Mouse (Mus musculus) thymus, adult 2 months (tissue): ENCODE measurements around the gene Tnfsf9. TPM values are rescaled to one million over a fixed set of nuclear protein-coding genes. Genes with fewer than 3 reads are reported as not detected.

ENCODE experiments used
- DNase-seq: peaks from one replicate; pipeline ENCODE4 v3.0.0; 2021
- H3K27ac ChIP-seq: fragments of 200-500 bp; 2 replicates; pipeline ENCODE4 v1.5.1; 2012; ENCODE audit warnings: low read length, control low read depth; ENCODE audit not compliant: control insufficient read depth, insufficient read depth
- H3K27me3 ChIP-seq: fragments of 200-500 bp; 2 replicates; pipeline ENCODE4 v1.6.1; 2012; ENCODE audit warnings: mild to moderate bottlenecking, low read length, moderate library complexity, mixed read lengths; ENCODE audit not compliant: control insufficient read depth, insufficient read depth
- H3K36me3 ChIP-seq: fragments of 200-500 bp; 2 replicates; pipeline ENCODE4 v1.6.1; 2012; ENCODE audit warnings: mild to moderate bottlenecking, low read length, moderate library complexity; ENCODE audit not compliant: control insufficient read depth, insufficient read depth
- H3K4me1 ChIP-seq: fragments of 200-500 bp; replicated peaks from 2 replicates; pipeline ENCODE4 v1.6.1; 2012; ENCODE audit warnings: low read length; ENCODE audit not compliant: control insufficient read depth, insufficient read depth
- H3K4me3 ChIP-seq: fragments of 200-500 bp; 2 replicates; pipeline ENCODE4 v1.5.1; 2012; ENCODE audit warnings: mild to moderate bottlenecking, low read length, control low read depth, moderate library complexity; ENCODE audit not compliant: control insufficient read depth, insufficient read depth
- CTCF ChIP-seq: fragments of 200-500 bp; IDR thresholded peaks from 2 replicates; pipeline ENCODE4 v1.5.1; 2012; ENCODE audit warnings: mild to moderate bottlenecking, control low read depth, low read length, moderate library complexity, borderline replicate concordance; ENCODE audit not compliant: control insufficient read depth, poor library complexity, insufficient read depth; ENCODE audit errors: extremely low read depth
- POLR2A ChIP-seq: fragments of 200-500 bp; IDR thresholded peaks from 2 replicates; pipeline ENCODE4 v1.6.1; 2012; ENCODE audit warnings: mild to moderate bottlenecking, low read length, control low read depth, moderate library complexity; ENCODE audit not compliant: control insufficient read depth, poor library complexity, insufficient read depth; ENCODE audit errors: extremely low read depth
- WGBS: fragments of 180-500 bp; shearing (Covaris S2); methylation state at CpG from one replicate; pipeline ENCODE4 v1.1.7; 2018; 5-methylcytosine and 5-hydroxymethylcytosine counted together
- polyA plus RNA-seq: library from polyadenylated mRNA; depleted of rRNA; stranded (reverse); fragments of >200 nt; gene quantifications from 2 replicates; pipeline ENCODE4 v1.2.3, GENCODE M21; 2012

Gene Tnfsf9
- polyA plus RNA-seq, 1 experiment = 12.3 TPM

GRCm38 (mm10) chr17:57112768-57113474 is 7.8 kb downstream of the Tnfsf9 start:
- Histone ChIP-seq H3K36me3 (no peaks in the 10 kb centered on the region), H3K4me3 (no peak overlapping the region), H3K27ac (no peak overlapping the region), H3K4me1 (no peaks in the 10 kb centered on the region), H3K27me3 (no peaks in the 10 kb centered on the region)
- WGBS = 77% methylated on average over 10 of the region's 10 CpGs
- DNase-seq = no peak
- TF ChIP-seq CTCF = no peak
- no peak for TF ChIP-seq POLR2A

- 92% methylated on average over 2 of the region's 2 CpGs for WGBS
Observed at GRCm38 (mm10) chr17:57116801-57117200, 11.7 kb downstream of the Tnfsf9 start.

GRCm38 (mm10) chr17:57118524-57119349 is 13.6 kb downstream of the Tnfsf9 start:
- no peak for TF ChIP-seq POLR2A
- no peak for TF ChIP-seq CTCF
- no peak overlapping the region for H3K27ac ChIP-seq
- no peak for DNase-seq
- H3K4me1 ChIP-seq = no peaks in the 10 kb centered on the region
- no peaks in the 10 kb centered on the region for H3K27me3 ChIP-seq
- 24% methylated on average over 11 of the region's 11 CpGs for WGBS
- no peaks in the 10 kb centered on the region for H3K36me3 ChIP-seq
- H3K4me3 ChIP-seq = no peak overlapping the region

More at GRCm38 (mm10) chr17:57116801-57117200, 11.7 kb downstream of the Tnfsf9 start:
- H3K4me3 ChIP-seq = no peak overlapping the region
- no peaks in the 10 kb centered on the region for H3K36me3 ChIP-seq
- TF ChIP-seq POLR2A = no peak
- no peak for TF ChIP-seq CTCF
- no peak for DNase-seq
- H3K27ac ChIP-seq = no peak overlapping the region
- H3K4me1 ChIP-seq = no peaks in the 10 kb centered on the region
- no peaks in the 10 kb centered on the region for H3K27me3 ChIP-seq

- 98% methylated on average over 2 of the region's 2 CpGs for WGBS
- TF ChIP-seq CTCF = no peak
- TF ChIP-seq POLR2A = no peak
- H3K27ac ChIP-seq = no peak overlapping the region
Observed at GRCm38 (mm10) chr17:57121856-57122255, 16.7 kb downstream of the Tnfsf9 start.

GRCm38 (mm10) chr17:57123192-57124118 is 18.3 kb downstream of the Tnfsf9 start:
- H3K36me3 ChIP-seq = no peaks in the 10 kb centered on the region
- WGBS = 91% methylated on average over 11 of the region's 11 CpGs
- no peak overlapping the region for H3K27ac ChIP-seq
- H3K4me1 ChIP-seq = no peaks in the 10 kb centered on the region
- no peaks in the 10 kb centered on the region for H3K27me3 ChIP-seq
- DNase-seq = no peak
- H3K4me3 ChIP-seq = no peak overlapping the region
- TF ChIP-seq POLR2A = no peak
- TF ChIP-seq CTCF = no peak

More at GRCm38 (mm10) chr17:57121856-57122255, 16.7 kb downstream of the Tnfsf9 start:
- Histone ChIP-seq H3K36me3 (no peaks in the 10 kb centered on the region), H3K27me3 (no peaks in the 10 kb centered on the region), H3K4me1 (no peaks in the 10 kb centered on the region), H3K4me3 (no peak overlapping the region)
- no peak for DNase-seq

- WGBS = 81% methylated on average over 4 of the region's 4 CpGs
- Histone ChIP-seq H3K27me3 (no peaks in the 10 kb centered on the region), H3K27ac (no peak overlapping the region), H3K36me3 (no peaks in the 10 kb centered on the region), H3K4me3 (no peak overlapping the region), H3K4me1 (no peaks in the 10 kb centered on the region)
- DNase-seq = no peak
- TF ChIP-seq CTCF (no peak), POLR2A (no peak)
Observed at GRCm38 (mm10) chr17:57124792-57125191, 19.7 kb downstream of the Tnfsf9 start.
